Mouse (Mus musculus) bone marrow, adult 2 months (tissue): Measurements from ENCODE around the gene Sec14l4.

ENCODE experiments used
- CTCF ChIP-seq: fragments of 200-500 bp; IDR thresholded peaks from 2 replicates; pipeline ENCODE4 v1.5.1; 2011; ENCODE audit warnings: low read length, control low read depth; ENCODE audit not compliant: control insufficient read depth, insufficient read depth
- POLR2A ChIP-seq: fragments of 200-500 bp; IDR thresholded peaks from 2 replicates; pipeline ENCODE4 v1.6.1; 2011; ENCODE audit warnings: low read depth, mild to moderate bottlenecking, control low read depth, low read length, borderline replicate concordance; ENCODE audit not compliant: control insufficient read depth

GRCm38 (mm10) chr11:4043081-4043480 lies 11.8 kb downstream of the Sec14l4 start:
- no peak for TF ChIP-seq CTCF
- no peak for TF ChIP-seq POLR2A
